Mouse (Mus musculus): ENCODE measurements around the gene Ppp3ca. TPM values are rescaled to one million over a fixed set of nuclear protein-coding genes. Genes with fewer than 3 reads are reported as not detected.

The Ppp3ca gene
- polyA plus RNA-seq, 2 experiments: 3.9 to 7.4 TPM

DNA sequence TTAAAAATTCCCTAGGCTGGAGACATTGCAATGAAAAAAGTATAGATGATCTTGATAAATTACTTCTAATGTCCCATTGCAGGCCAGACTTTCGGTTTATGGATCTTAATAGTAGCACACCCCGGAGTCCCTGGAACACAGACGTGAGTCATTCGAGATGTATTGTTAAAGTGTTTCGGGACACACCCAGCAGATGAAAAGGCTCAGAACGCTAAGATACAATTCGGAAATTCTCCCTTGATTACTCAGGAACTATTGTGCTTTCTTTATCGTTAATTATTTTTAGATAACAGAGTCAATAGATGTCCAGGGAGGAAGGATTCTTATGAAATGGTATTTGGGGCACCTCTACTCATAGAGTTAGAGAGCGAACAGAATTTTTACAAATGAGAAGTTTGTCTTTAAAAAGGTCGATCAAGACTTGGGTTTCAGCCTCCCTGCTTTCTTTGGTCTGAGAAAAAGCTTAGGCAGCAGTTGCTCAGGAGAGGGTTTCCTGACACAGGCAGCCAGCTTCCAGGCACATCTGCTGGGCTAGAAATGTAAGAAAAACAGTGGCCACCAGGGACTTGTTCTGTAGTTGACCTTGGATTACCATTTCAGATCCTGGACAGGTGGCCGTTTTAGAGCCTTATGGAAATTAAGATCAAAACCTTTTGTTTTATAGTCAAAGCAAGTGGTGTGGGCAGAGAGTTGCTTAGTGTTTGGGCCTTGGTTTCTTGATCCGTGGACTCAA is 34.8 kb downstream of the Ppp3ca start:
- Histone ChIP-seq H3K4me2 (ENCODE audit: low read depth) (no peak overlapping the region), H3K4me1 (replicated peaks; ENCODE audit: control insufficient read depth in 2 of 2, insufficient read depth in 2 of 2, low read length in 1 of 2) (peaks cover 0 to 7% of the 10 kb centered on the region in 2 experiments; a peak in 2 of 4 replicates), H3K27me3 (ENCODE audit: control insufficient read depth, insufficient read depth, low read length) (no peaks in the 10 kb centered on the region), H3K4me3 (ENCODE audit: insufficient read depth in 1 of 2, low read depth in 2 of 2, low read length in 2 of 2) (no peak overlapping the region), H3K9me3 (ENCODE audit: control insufficient read depth, low read length) (no peaks in the 10 kb centered on the region), H3K36me3 (replicated peaks; ENCODE audit: control insufficient read depth, insufficient read depth, low read depth) (no peaks in the 10 kb centered on the region), H3K9ac (replicated peaks) (no peak overlapping the region), H3K27ac (no peak overlapping the region)
- ATAC-seq (ENCODE audit: insufficient read depth): no peak
- no peak for DNase-seq (ENCODE audit: low read depth in 3 of 3, low spot score in 3 of 3)
- WGBS (ENCODE audit: insufficient replicate concordance): 55% methylated on average over 12 of the region's 12 CpGs
- TF ChIP-seq EP300 (IDR thresholded peaks at IDR 0.05; ENCODE audit: low read depth) (no peak), CTCF (IDR thresholded peaks at IDR 0.05; ENCODE audit: low read depth) (no peak)

GRCm38 (mm10) chr3:136706048-136706447 is 36.1 kb downstream of the Ppp3ca start:
- H3K27ac ChIP-seq: no peak overlapping the region
- H3K27me3 ChIP-seq (ENCODE audit: control insufficient read depth, insufficient read depth, low read length): no peaks in the 10 kb centered on the region
- peaks cover 0 to 7% of the 10 kb centered on the region in 2 experiments; a peak in 1 of 4 replicates for H3K4me1 ChIP-seq (replicated peaks; ENCODE audit: control insufficient read depth in 2 of 2, insufficient read depth in 2 of 2, low read length in 1 of 2)
- no peak for ATAC-seq (ENCODE audit: insufficient read depth)
- H3K4me2 ChIP-seq (ENCODE audit: low read depth): no peak overlapping the region
- no peak overlapping the region for H3K4me3 ChIP-seq (ENCODE audit: insufficient read depth in 1 of 2, low read depth in 2 of 2, low read length in 2 of 2)
- DNase-seq (ENCODE audit: low read depth in 3 of 3, low spot score in 3 of 3): no peak
- TF ChIP-seq CTCF (IDR thresholded peaks at IDR 0.05; ENCODE audit: low read depth) (no peak), EP300 (IDR thresholded peaks at IDR 0.05; ENCODE audit: low read depth) (no peak)
- WGBS (ENCODE audit: insufficient replicate concordance): 53% methylated on average over 4 of the region's 4 CpGs
- no peaks in the 10 kb centered on the region for H3K9me3 ChIP-seq (ENCODE audit: control insufficient read depth, low read length)
- H3K9ac ChIP-seq (replicated peaks): no peak overlapping the region
- no peaks in the 10 kb centered on the region for H3K36me3 ChIP-seq (replicated peaks; ENCODE audit: control insufficient read depth, insufficient read depth, low read depth)

DNA sequence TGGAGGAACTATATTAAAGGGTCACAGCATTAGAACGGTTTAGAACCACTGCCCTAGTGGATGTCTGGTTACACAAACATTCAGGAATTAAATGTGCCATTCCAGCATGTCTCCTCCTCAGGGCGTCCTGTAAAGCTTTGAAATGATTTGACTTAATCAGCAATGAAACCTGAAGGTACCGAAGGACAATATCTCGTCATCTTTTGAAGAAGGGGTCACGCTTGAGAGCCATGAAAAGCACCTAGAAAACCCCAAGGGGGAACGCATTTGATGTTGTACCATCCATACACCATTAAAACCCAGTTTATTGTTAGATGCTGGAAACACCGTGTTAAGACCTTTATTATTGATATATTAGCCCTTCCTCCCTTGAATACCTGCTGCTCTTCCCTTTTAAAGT is 36.8 kb downstream of the Ppp3ca start:
- peaks cover 0 to 7% of the 10 kb centered on the region in 2 experiments; a peak in 1 of 4 replicates for H3K4me1 ChIP-seq (replicated peaks; ENCODE audit: control insufficient read depth in 2 of 2, insufficient read depth in 2 of 2, low read length in 1 of 2)
- no peak for ATAC-seq (ENCODE audit: insufficient read depth)
- H3K4me2 ChIP-seq (ENCODE audit: low read depth): no peak overlapping the region
- no peaks in the 10 kb centered on the region for H3K9me3 ChIP-seq (ENCODE audit: control insufficient read depth, low read length)
- TF ChIP-seq EP300 (IDR thresholded peaks at IDR 0.05; ENCODE audit: low read depth) (no peak), CTCF (IDR thresholded peaks at IDR 0.05; ENCODE audit: low read depth) (no peak)
- H3K36me3 ChIP-seq (replicated peaks; ENCODE audit: control insufficient read depth, insufficient read depth, low read depth): no peaks in the 10 kb centered on the region
- 71% methylated on average over 7 of the region's 7 CpGs for WGBS (ENCODE audit: insufficient replicate concordance)
- no peak overlapping the region for H3K4me3 ChIP-seq (ENCODE audit: insufficient read depth in 1 of 2, low read depth in 2 of 2, low read length in 2 of 2)
- no peak overlapping the region for H3K27ac ChIP-seq
- H3K27me3 ChIP-seq (ENCODE audit: control insufficient read depth, insufficient read depth, low read length): no peaks in the 10 kb centered on the region
- H3K9ac ChIP-seq (replicated peaks): no peak overlapping the region
- DNase-seq (ENCODE audit: low read depth in 3 of 3, low spot score in 3 of 3): no peak

GRCm38 (mm10) chr3:136707222-136708019 is 37.5 kb downstream of the Ppp3ca start:
- DNase-seq (ENCODE audit: low read depth in 3 of 3, low spot score in 3 of 3) (no peak), ATAC-seq (ENCODE audit: insufficient read depth) (no peak)
- Histone ChIP-seq H3K4me3 (ENCODE audit: insufficient read depth in 1 of 2, low read depth in 2 of 2, low read length in 2 of 2) (no peak overlapping the region), H3K4me1 (replicated peaks; ENCODE audit: control insufficient read depth in 2 of 2, insufficient read depth in 2 of 2, low read length in 1 of 2) (peaks cover 0 to 7% of the 10 kb centered on the region in 2 experiments; a peak in 1 of 4 replicates), H3K27ac (no peak overlapping the region), H3K4me2 (ENCODE audit: low read depth) (no peak overlapping the region), H3K27me3 (ENCODE audit: control insufficient read depth, insufficient read depth, low read length) (no peaks in the 10 kb centered on the region), H3K36me3 (replicated peaks; ENCODE audit: control insufficient read depth, insufficient read depth, low read depth) (no peaks in the 10 kb centered on the region), H3K9ac (replicated peaks) (no peak overlapping the region), H3K9me3 (ENCODE audit: control insufficient read depth, low read length) (no peaks in the 10 kb centered on the region)
- no peak for TF ChIP-seq EP300 (IDR thresholded peaks at IDR 0.05; ENCODE audit: low read depth)
- no peak for TF ChIP-seq CTCF (IDR thresholded peaks at IDR 0.05; ENCODE audit: low read depth)
- 50% methylated on average over 3 of the region's 3 CpGs for WGBS (ENCODE audit: insufficient replicate concordance)

DNA sequence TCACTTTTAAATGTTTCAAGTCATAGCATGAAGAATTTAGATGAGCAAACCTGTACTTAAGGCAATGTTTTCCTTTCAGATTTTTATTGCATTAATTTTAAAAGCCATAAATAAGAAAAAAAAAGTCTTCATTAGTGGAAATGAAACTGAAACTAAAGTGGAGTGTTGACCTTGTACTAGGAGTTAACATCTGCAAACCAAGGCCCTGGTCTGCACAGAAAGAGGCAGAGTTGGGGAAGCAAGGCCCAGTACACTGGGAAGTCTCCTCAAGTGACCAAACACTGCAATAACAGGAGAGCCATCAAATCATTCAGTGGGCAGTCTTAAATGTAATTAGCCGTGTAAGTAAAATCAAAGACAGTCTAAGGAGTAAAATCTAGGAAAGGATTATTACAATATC is 38.3 kb downstream of the Ppp3ca start:
- no peak overlapping the region for H3K9ac ChIP-seq (replicated peaks)
- WGBS (ENCODE audit: insufficient replicate concordance): 32% methylated on average over 1 of the region's 1 CpGs
- ATAC-seq (ENCODE audit: insufficient read depth): no peak
- no peaks in the 10 kb centered on the region for H3K9me3 ChIP-seq (ENCODE audit: control insufficient read depth, low read length)
- DNase-seq (ENCODE audit: low read depth in 3 of 3, low spot score in 3 of 3): no peak
- H3K4me3 ChIP-seq (ENCODE audit: insufficient read depth in 1 of 2, low read depth in 2 of 2, low read length in 2 of 2): no peak overlapping the region
- no peaks in the 10 kb centered on the region for H3K27me3 ChIP-seq (ENCODE audit: control insufficient read depth, insufficient read depth, low read length)
- TF ChIP-seq CTCF (IDR thresholded peaks at IDR 0.05; ENCODE audit: low read depth): no peak
- no peak for TF ChIP-seq EP300 (IDR thresholded peaks at IDR 0.05; ENCODE audit: low read depth)
- no peaks in the 10 kb centered on the region for H3K36me3 ChIP-seq (replicated peaks; ENCODE audit: control insufficient read depth, insufficient read depth, low read depth)
- peaks cover 0 to 7% of the 10 kb centered on the region in 2 experiments; a peak in 1 of 4 replicates for H3K4me1 ChIP-seq (replicated peaks; ENCODE audit: control insufficient read depth in 2 of 2, insufficient read depth in 2 of 2, low read length in 1 of 2)
- no peak overlapping the region for H3K4me2 ChIP-seq (ENCODE audit: low read depth)
- no peak overlapping the region for H3K27ac ChIP-seq

Data from liver, embryonic 14.5 days (tissue).